Mouse (Mus musculus) E14TG2a.4 (cell line): ENCODE data around the gene Gm38655.
"Not testable (repeated sequence)": the region's sequence is repeated elsewhere in the genome, so short reads cannot be mapped to it uniquely, and the experiment has no call there.

Source experiments
- H3K27me3 ChIP-seq: 2 replicates; pipeline ENCODE4 v1.6.1; 2014; ENCODE audit warnings: low read length, control low read depth; ENCODE audit not compliant: insufficient read depth
- H3K36me3 ChIP-seq: 2 replicates; pipeline ENCODE4 v1.6.1; 2014; ENCODE audit warnings: low read length, control low read depth; ENCODE audit not compliant: insufficient read depth
- H3K4me1 ChIP-seq: replicated peaks from 2 replicates; pipeline ENCODE4 v1.6.1; 2014; ENCODE audit warnings: low read depth, low read length, control low read depth
- H3K4me3 ChIP-seq: replicated peaks from 2 replicates; pipeline ENCODE4 v1.5.1; 2014; ENCODE audit warnings: mild to moderate bottlenecking, low read length
- H3K9me3 ChIP-seq: 2 replicates; pipeline ENCODE4 v1.6.1; 2014; ENCODE audit warnings: low read length, control low read depth
- CTCF ChIP-seq: conservative IDR thresholded peaks from 2 replicates; pipeline ENCODE4 v1.5.1; 2014; ENCODE audit warnings: low read length
- NANOG ChIP-seq: IDR thresholded peaks from 2 replicates; pipeline ENCODE4 v1.6.1; 2014; ENCODE audit warnings: borderline replicate concordance, low read length, mixed read lengths
- POU5F1 ChIP-seq: IDR thresholded peaks from 2 replicates; pipeline ENCODE4 v1.6.1; 2014; ENCODE audit warnings: low read length, borderline replicate concordance

The Gm38655 gene

GRCm38 (mm10) chr17:25162161-25162560 lies 13.1 kb downstream of the Gm38655 start, which contains the start of gene Ccdc154:
Gene Ccdc154, plus strand, starts transcription at chr17:25162461.
- Histone ChIP-seq H3K4me3 (no peak within 1 kb of the TSS), H3K4me1 (peaks cover 13% of the 10 kb centered on the region), H3K27me3 (no peaks in the 10 kb centered on the region), H3K36me3 (peaks cover 52% of the 10 kb centered on the region), H3K9me3 (no peaks in the 10 kb centered on the region)
- TF ChIP-seq CTCF (no peak), POU5F1 (no peak), NANOG (no peak)

- Histone ChIP-seq H3K4me3 (no peak overlapping the region), H3K36me3 (peaks cover 65% of the 10 kb centered on the region), H3K27me3 (no peaks in the 10 kb centered on the region), H3K9me3 (no peaks in the 10 kb centered on the region), H3K4me1 (peaks cover 29% of the 10 kb centered on the region)
- TF ChIP-seq CTCF: peak; percentile 54
- no peak for TF ChIP-seq NANOG
Measured at GRCm38 (mm10) chr17:25139960-25140359, 35.3 kb downstream of the Gm38655 start.

- Histone ChIP-seq H3K4me3 (no peak overlapping the region), H3K4me1 (peaks cover 28% of the 10 kb centered on the region), H3K9me3 (no peaks in the 10 kb centered on the region), H3K36me3 (peaks cover 54% of the 10 kb centered on the region), H3K27me3 (no peaks in the 10 kb centered on the region)
- TF ChIP-seq NANOG (no peak), CTCF (no peak), POU5F1 (no peak)
Measured at GRCm38 (mm10) chr17:25138803-25139202, 36.5 kb downstream of the Gm38655 start.

GRCm38 (mm10) chr17:25135622-25136021 lies 39.6 kb downstream of the Gm38655 start:
- no peak for TF ChIP-seq POU5F1
- Histone ChIP-seq H3K4me1 (peaks cover 32% of the 10 kb centered on the region), H3K27me3 (no peaks in the 10 kb centered on the region), H3K4me3 (no peak overlapping the region), H3K36me3 (peaks cover 33% of the 10 kb centered on the region), H3K9me3 (no peaks in the 10 kb centered on the region)

- peak within 1 kb of the TSS; percentile 96 for H3K4me3 ChIP-seq
- peaks cover 32% of the 10 kb centered on the region for H3K4me1 ChIP-seq
- H3K9me3 ChIP-seq: no peaks in the 10 kb centered on the region
- TF ChIP-seq CTCF (no peak), POU5F1 (no peak), NANOG (no peak)
- peaks cover 21% of the 10 kb centered on the region for H3K36me3 ChIP-seq
- H3K27me3 ChIP-seq: no peaks in the 10 kb centered on the region
Measured at GRCm38 (mm10) chr17:25133275-25133698, 42.0 kb downstream of the Gm38655 start, which contains the start of gene Clcn7. Gene Clcn7, plus strand, starts transcription at chr17:25133391.

GRCm38 (mm10) chr17:25130060-25130459 lies 45.2 kb downstream of the Gm38655 start:
- no peaks in the 10 kb centered on the region for H3K9me3 ChIP-seq
- no peaks in the 10 kb centered on the region for H3K27me3 ChIP-seq
- H3K4me1 ChIP-seq: peaks cover 20% of the 10 kb centered on the region
- no peaks in the 10 kb centered on the region for H3K36me3 ChIP-seq
- TF ChIP-seq NANOG: no peak
- no peak overlapping the region for H3K4me3 ChIP-seq

GRCm38 (mm10) chr17:25127681-25128080 lies 47.6 kb downstream of the Gm38655 start:
- H3K4me3 ChIP-seq: no peak overlapping the region
- H3K36me3 ChIP-seq: no peaks in the 10 kb centered on the region
- TF ChIP-seq CTCF (no peak), POU5F1 (no peak), NANOG (no peak)
- H3K27me3 ChIP-seq: peaks cover 5% of the 10 kb centered on the region; the same call in 1 of the 2 replicates
- no peaks in the 10 kb centered on the region for H3K9me3 ChIP-seq
- peaks cover 5% of the 10 kb centered on the region; the same call in 1 of the 2 replicates for H3K4me1 ChIP-seq

- TF ChIP-seq NANOG (no peak), CTCF (no peak), POU5F1 (no peak)
- Histone ChIP-seq H3K36me3 (no peaks in the 10 kb centered on the region), H3K4me1 (peaks cover 4% of the 10 kb centered on the region; the same call in 1 of the 2 replicates), H3K27me3 (peaks cover 7% of the 10 kb centered on the region; the same call in 1 of the 2 replicates), H3K9me3 (no peaks in the 10 kb centered on the region), H3K4me3 (no peak overlapping the region)
Measured at GRCm38 (mm10) chr17:25127079-25127478, 48.2 kb downstream of the Gm38655 start.

GRCm38 (mm10) chr17:25125442-25126060 lies 49.7 kb downstream of the Gm38655 start:
- not testable (repeated sequence) for H3K4me1 ChIP-seq, H3K36me3 ChIP-seq, H3K9me3 ChIP-seq, H3K4me3 ChIP-seq
- H3K27me3 ChIP-seq: peaks cover 10% of the 10 kb centered on the region
